9 mouse cellular contexts compared by ENCODE assay signal in genomic region chr10:77434076-77434456, GRCm38 (mm10). TPM values are rescaled to one million over a fixed set of nuclear protein-coding genes. Genes with fewer than 3 reads are reported as not detected.
DNase-seq lines count a peak whose midpoint lies in the region; ATAC-seq lines count a peak whose summit lies in the region.
"Had no signal": no experiment of that assay in that cellular context is flagged by ENCODE, and none has a peak within 500 bp of the region (broad histone marks: within the 10 kb centered on the region; RNA-seq: fewer than 3 reads in every experiment).

No protein-coding gene starts in this region.

- H3K9ac ChIP-seq in heart, embryonic 14.5 days (ENCODE audit: low read length) = peak overlapping the region; percentile 49
- H3K9ac ChIP-seq in midbrain, embryonic 15.5 days = no peak overlapping the region
- no peak overlapping the region for H3K9ac ChIP-seq in midbrain, embryonic 14.5 days (replicated peaks; ENCODE audit: low read length)
- H3K9ac ChIP-seq in intestine, embryonic 14.5 days (ENCODE audit: low read length) = no peak overlapping the region

- H3K4me3 ChIP-seq in heart, embryonic 14.5 days (ENCODE audit: control insufficient read depth in 1 of 2, insufficient read depth in 1 of 2, low read depth in 1 of 2, low read length in 2 of 2) = no peak overlapping the region
- H3K4me3 ChIP-seq in midbrain, embryonic 15.5 days = no peak overlapping the region
- H3K4me3 ChIP-seq in midbrain, embryonic 14.5 days (replicated peaks; ENCODE audit: low read depth, low read length) = no peak overlapping the region
- H3K4me3 ChIP-seq in intestine, embryonic 14.5 days (ENCODE audit: low read depth, low read length) = no peak overlapping the region

- DNase-seq in heart, postnatal 25 days (ENCODE audit: low spot score) = no peak
- no peak for DNase-seq in midbrain, embryonic 14.5 days
- DNase-seq in intestine, embryonic 14.5 days (ENCODE audit: low spot score) = no peak
- DNase-seq in natural killer cell, adult 2 months (ENCODE audit: low spot score in 2 of 2) = no peak
- no peak for DNase-seq in cerebellum, postnatal 10 days
- no peak for DNase-seq in lung, adult 18-20 months
- DNase-seq: thymus, adult 18-20 months had no signal

- no peak for ATAC-seq in heart, embryonic 14.5 days (ENCODE audit: insufficient number of reproducible peaks, insufficient read depth, low FRiP score, low read depth)
- no peak for ATAC-seq in midbrain, embryonic 15.5 days (replicated peaks)
- no peak for ATAC-seq in midbrain, embryonic 14.5 days (ENCODE audit: low FRiP score, low TSS enrichment)
- ATAC-seq in intestine, embryonic 14.5 days (replicated peaks; ENCODE audit: low FRiP score, low TSS enrichment, low read depth) = no peak

- H3K27ac ChIP-seq in heart, embryonic 14.5 days (replicated peaks in 1 of 2; ENCODE audit: control insufficient read depth in 1 of 2, insufficient read depth in 1 of 2, low read depth in 2 of 2, low read length in 2 of 2) = peak overlapping the region; percentile 66 to 71
- H3K27ac ChIP-seq in midbrain, embryonic 15.5 days = no peak overlapping the region
- H3K27ac ChIP-seq in midbrain, embryonic 14.5 days (replicated peaks; ENCODE audit: low read depth, low read length) = no peak overlapping the region
- no peak overlapping the region for H3K27ac ChIP-seq in intestine, embryonic 14.5 days (ENCODE audit: low read depth)

- H3K4me2 ChIP-seq in heart, embryonic 14.5 days (ENCODE audit: low read length) = peak overlapping the region; percentile 51
- 0 out of 2 replicates have a peak overlapping the region, but pooled peaks have one; percentile 15 for H3K4me2 ChIP-seq in midbrain, embryonic 15.5 days
- no peak overlapping the region for H3K4me2 ChIP-seq in midbrain, embryonic 14.5 days (ENCODE audit: low read length)
- H3K4me2 ChIP-seq in intestine, embryonic 14.5 days (ENCODE audit: low read length) = 0 out of 2 replicates have a peak overlapping the region, but pooled peaks have one; percentile 11

- intact Hi-C loops in heart, postnatal 25 days (cut with DNase I) = loop anchor here (2.0 to 5.0 kb wide), 2 partner anchors 35 to 152 kb away; no protein-coding TSS in a partner anchor

- no peaks in the 10 kb centered on the region for H3K27me3 ChIP-seq in heart, embryonic 14.5 days (ENCODE audit: control insufficient read depth, insufficient read depth, low read length)
- no peaks in the 10 kb centered on the region for H3K27me3 ChIP-seq in midbrain, embryonic 15.5 days (replicated peaks)
- no peaks in the 10 kb centered on the region for H3K27me3 ChIP-seq in midbrain, embryonic 14.5 days (ENCODE audit: control insufficient read depth, insufficient read depth, low read length)
- no peaks in the 10 kb centered on the region for H3K27me3 ChIP-seq in intestine, embryonic 14.5 days (replicated peaks; ENCODE audit: control insufficient read depth, insufficient read depth, low read length)

- no peaks in the 10 kb centered on the region for H3K36me3 ChIP-seq in heart, embryonic 14.5 days (ENCODE audit: control insufficient read depth, insufficient read depth, low read length)
- H3K36me3 ChIP-seq in midbrain, embryonic 15.5 days (replicated peaks) = no peaks in the 10 kb centered on the region
- H3K36me3 ChIP-seq in midbrain, embryonic 14.5 days (ENCODE audit: control insufficient read depth, insufficient read depth, low read length) = no peaks in the 10 kb centered on the region
- H3K36me3 ChIP-seq in intestine, embryonic 14.5 days (ENCODE audit: control insufficient read depth, insufficient read depth, low read length) = no peaks in the 10 kb centered on the region

- H3K9me3 ChIP-seq in heart, embryonic 14.5 days (ENCODE audit: control insufficient read depth, low read length) = 0 out of 2 replicates have a peak, but pooled peaks cover 3% of the 10 kb centered on the region
- no peaks in the 10 kb centered on the region for H3K9me3 ChIP-seq in midbrain, embryonic 15.5 days
- H3K9me3 ChIP-seq in midbrain, embryonic 14.5 days (ENCODE audit: control insufficient read depth, low read length) = no peaks in the 10 kb centered on the region
- H3K9me3 ChIP-seq in intestine, embryonic 14.5 days (ENCODE audit: control insufficient read depth, low read length) = no peaks in the 10 kb centered on the region

- peaks cover 15 to 23% of the 10 kb centered on the region in 2 experiments for H3K4me1 ChIP-seq in heart, embryonic 14.5 days (ENCODE audit: control insufficient read depth in 2 of 2, insufficient read depth in 2 of 2, low read length in 2 of 2)
- 0 out of 2 replicates have a peak, but pooled peaks cover 3% of the 10 kb centered on the region for H3K4me1 ChIP-seq in midbrain, embryonic 15.5 days
- H3K4me1 ChIP-seq in midbrain, embryonic 14.5 days (ENCODE audit: control insufficient read depth, insufficient read depth, low read length) = no peaks in the 10 kb centered on the region
- no peaks in the 10 kb centered on the region for H3K4me1 ChIP-seq in intestine, embryonic 14.5 days (replicated peaks; ENCODE audit: control insufficient read depth, insufficient read depth, low read length)

- 46% methylated on average over 4 of the region's 4 CpGs for WGBS in heart, embryonic 14.5 days
- WGBS in midbrain, embryonic 15.5 days = 37% methylated on average over 4 of the region's 4 CpGs
- 48% methylated on average over 4 of the region's 4 CpGs for WGBS in midbrain, embryonic 14.5 days
- WGBS in intestine, embryonic 14.5 days = 53% methylated on average over 4 of the region's 4 CpGs

RNA-seq across cellular contexts. Expression of gene Adarb1, which starts 16.0 kb away (rescaled TPM):
- 13.4 and 15.4 TPM in 2 replicates for polyA plus RNA-seq in heart, embryonic 14.5 days (2014; fragmentation: Nextera tagmentation; extraction: Ambion mirVana)
- total RNA-seq in heart, postnatal 25 days (2021) = 10 to 100 TPM; 16.7 to 19.7 TPM
- 18.1 and 18.2 TPM in 2 replicates for polyA plus RNA-seq in midbrain, embryonic 15.5 days (2015; fragmentation: Nextera tagmentation; extraction: Ambion mirVana)
- polyA plus RNA-seq in midbrain, embryonic 14.5 days (2014; fragmentation: Nextera tagmentation; extraction: Ambion mirVana) = 12.1 and 14.4 TPM in 2 replicates
- polyA plus RNA-seq in intestine, embryonic 14.5 days (2014; fragmentation: Nextera tagmentation; extraction: Ambion mirVana) = 3.8 and 5.7 TPM in 2 replicates

Comparison
In these comparisons a context has a peak if more than half of its experiments do, and no peak if none do; other contexts are left out.
1. H3K27ac ChIP-seq: peak in heart, embryonic 14.5 days (2 of 2); none in midbrain, embryonic 15.5 days (single experiment), midbrain, embryonic 14.5 days (single experiment) and intestine, embryonic 14.5 days (single experiment).